In genomic region chr1:152399790-152400555, GRCm38 (mm10) we compare ENCODE assay signal across 8 mouse cellular contexts. TPM values are rescaled to one million over a fixed set of nuclear protein-coding genes. Genes with fewer than 3 reads are reported as not detected.
DNase-seq lines count a peak whose midpoint lies in the region; ATAC-seq and TF ChIP-seq lines count a peak whose summit lies in the region.

Colgalt2 (plus strand) TSS chr1:152399830.

- 0 out of 2 replicates have a peak, but pooled peaks cover 3% of the 10 kb centered on the region for H3K9me3 ChIP-seq in hindbrain, embryonic 10.5 days
- no peaks in the 10 kb centered on the region for H3K9me3 ChIP-seq in lung, embryonic 15.5 days

- H3K4me3 ChIP-seq in hindbrain, embryonic 10.5 days: peak within 1 kb of the TSS; percentile 79
- peak within 1 kb of the TSS; percentile 80 for H3K4me3 ChIP-seq in layer of hippocampus, adult 2 months
- H3K4me3 ChIP-seq in lung, embryonic 15.5 days: peak within 1 kb of the TSS; percentile 65
- peak within 1 kb of the TSS; percentile 79 for H3K4me3 ChIP-seq in olfactory bulb, adult 2 months (ENCODE audit: insufficient read depth, low read depth, low read length)

- peaks cover 20% of the 10 kb centered on the region for H3K4me1 ChIP-seq in hindbrain, embryonic 10.5 days (replicated peaks)
- peaks cover 16% of the 10 kb centered on the region for H3K4me1 ChIP-seq in lung, embryonic 15.5 days
- peaks cover 11% of the 10 kb centered on the region; the same call in 1 of the 2 replicates for H3K4me1 ChIP-seq in olfactory bulb, adult 2 months (ENCODE audit: control insufficient read depth, insufficient read depth, low read length)

- DNase-seq in R1 (ENCODE audit: low read depth, low spot score): peak; percentile 83
- DNase-seq in cerebellum, adult 8-10 months: peak; percentile 36
- peak; percentile 16 to 40 for DNase-seq in frontal cortex, postnatal 25 days (ENCODE audit: low spot score in 2 of 2)
- DNase-seq in hindbrain, embryonic 10.5 days (ENCODE audit: low spot score): peak; percentile 77
- DNase-seq in layer of hippocampus, adult 2 months (ENCODE audit: low spot score in 2 of 2): peak; percentile 39 to 52
- peak; percentile 12 for DNase-seq in urinary bladder, postnatal 25 days (ENCODE audit: low spot score)

- WGBS in hindbrain, embryonic 10.5 days: under 1% methylated on average over 70 of the region's 70 CpGs
- WGBS in lung, embryonic 15.5 days: under 1% methylated on average over 69 of the region's 70 CpGs
- under 1% methylated on average over 70 of the region's 70 CpGs for WGBS in olfactory bulb, adult 2 months

- H3K9ac ChIP-seq in lung, embryonic 15.5 days: peak within 1 kb of the TSS; percentile 51

- no peak for TF ChIP-seq POLR2A in olfactory bulb, adult 2 months (IDR thresholded peaks at IDR 0.05; ENCODE audit: insufficient read depth, low read depth, low read length)

- TF ChIP-seq CTCF in layer of hippocampus, adult 2 months (conservative IDR thresholded peaks at IDR 0.05): no peak
- no peak for TF ChIP-seq CTCF in olfactory bulb, adult 2 months (IDR thresholded peaks at IDR 0.05; ENCODE audit: insufficient read depth, low read depth, low read length)

- peaks cover 38% of the 10 kb centered on the region for H3K27me3 ChIP-seq in hindbrain, embryonic 10.5 days (ENCODE audit: insufficient read depth, poor library complexity, severe bottlenecking)
- H3K27me3 ChIP-seq in lung, embryonic 15.5 days: peaks cover 35% of the 10 kb centered on the region

- H3K4me2 ChIP-seq in lung, embryonic 15.5 days: peak within 1 kb of the TSS; percentile 99

- H3K36me3 ChIP-seq in hindbrain, embryonic 10.5 days: no peaks in the 10 kb centered on the region
- H3K36me3 ChIP-seq in lung, embryonic 15.5 days: no peaks in the 10 kb centered on the region

- H3K27ac ChIP-seq in hindbrain, embryonic 10.5 days: peak within 1 kb of the TSS; percentile 87
- peak within 1 kb of the TSS; percentile 73 for H3K27ac ChIP-seq in layer of hippocampus, adult 2 months
- H3K27ac ChIP-seq in lung, embryonic 15.5 days: no peak within 1 kb of the TSS
- peak within 1 kb of the TSS; percentile 24; the same call in 1 of the 2 replicates for H3K27ac ChIP-seq in olfactory bulb, adult 2 months (ENCODE audit: insufficient read depth, low read depth, low read length)

- peak; percentile 84 for ATAC-seq in lung, embryonic 15.5 days (ENCODE audit: borderline replicate concordance, extremely low read depth, low FRiP score, low TSS enrichment)

RNA-seq across cellular contexts. Expression of gene Colgalt2, which starts in this region (rescaled TPM):
- 1.7 and 1.8 TPM in 2 replicates for polyA plus RNA-seq in hindbrain, embryonic 10.5 days (2016; fragmentation: Nextera tagmentation; extraction: Ambion mirVana)
- total RNA-seq in layer of hippocampus, adult 2 months (2021): 1 to 10 TPM; 6.2 to 7.1 TPM
- 1.0 and 1.2 TPM in 2 replicates for polyA plus RNA-seq in lung, embryonic 15.5 days (2015; fragmentation: Nextera tagmentation; extraction: Ambion mirVana)
- not detected in 2 replicates for polyA plus RNA-seq in olfactory bulb, adult 2 months (2012; ENCODE audit: insufficient read depth, insufficient read length, low replicate concordance, missing spikeins)

Comparison
In these comparisons a context has a peak if more than half of its experiments do, and no peak if none do; other contexts are left out.
1. DNase-seq: peak in every context shown above with its lines; median percentile 83 in R1; 77 in hindbrain, embryonic 10.5 days; 46 in layer of hippocampus, adult 2 months; 36 in cerebellum, adult 8-10 months; 28 in frontal cortex, postnatal 25 days; 12 in urinary bladder, postnatal 25 days.